Mouse (Mus musculus): ENCODE measurements around the gene Zfp52.

- TF ChIP-seq CTCF (IDR thresholded peaks at IDR 0.05; ENCODE audit: control insufficient read depth, insufficient read depth, insufficient replicate concordance, low read depth, low read length) = no peak
- peak; percentile 40; the same call in 1 of the 2 replicates for TF ChIP-seq POLR2A (IDR thresholded peaks at IDR 0.05; ENCODE audit: control insufficient read depth, low read depth, low read length)
Measured at GRCm38 (mm10) chr17:21532101-21532951, 3.0 kb upstream of the Zfp52 start.
